Mouse (Mus musculus): ENCODE measurements at regions not wholly inside any gene's neighbourhood (a gene's known extent, or its start where the extent isn't known, plus 50 kb on each side); places are given as distances from the start of the nearest gene placed in this dataset.

DNA sequence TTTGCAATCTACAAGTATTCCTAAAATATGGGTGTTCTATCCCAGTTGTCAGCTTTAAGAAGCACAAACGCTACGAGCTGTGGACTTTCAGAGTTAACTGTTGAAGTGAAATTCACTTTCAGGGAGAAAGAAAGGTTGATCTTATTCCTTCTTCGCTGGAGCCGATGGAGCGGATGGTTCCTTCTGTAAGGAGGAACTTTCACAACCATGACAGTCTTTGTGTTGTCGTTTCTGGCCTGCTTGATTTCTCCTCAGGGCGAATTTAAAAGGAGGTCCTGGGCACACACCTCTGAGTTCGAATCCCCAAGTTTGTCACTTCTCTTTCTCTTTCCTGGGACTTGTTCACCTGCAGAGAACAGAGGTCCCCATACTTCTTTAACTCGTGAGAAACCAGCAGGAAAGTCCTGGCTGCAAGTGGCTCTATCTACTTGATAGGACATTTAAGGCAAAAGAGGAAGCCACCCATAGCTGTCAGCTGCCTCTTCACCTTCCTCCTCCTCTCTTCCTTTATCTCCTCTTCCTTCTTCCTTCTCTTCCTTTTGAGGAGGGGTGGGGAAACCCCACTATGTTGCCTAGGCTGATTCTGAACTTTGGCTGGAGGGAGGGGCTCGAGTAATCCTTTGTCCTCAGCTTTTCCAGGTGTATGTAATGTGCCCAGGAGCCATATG is 265.9 kb upstream of the Klf3 start:
- DNase-seq: no peak

DNA sequence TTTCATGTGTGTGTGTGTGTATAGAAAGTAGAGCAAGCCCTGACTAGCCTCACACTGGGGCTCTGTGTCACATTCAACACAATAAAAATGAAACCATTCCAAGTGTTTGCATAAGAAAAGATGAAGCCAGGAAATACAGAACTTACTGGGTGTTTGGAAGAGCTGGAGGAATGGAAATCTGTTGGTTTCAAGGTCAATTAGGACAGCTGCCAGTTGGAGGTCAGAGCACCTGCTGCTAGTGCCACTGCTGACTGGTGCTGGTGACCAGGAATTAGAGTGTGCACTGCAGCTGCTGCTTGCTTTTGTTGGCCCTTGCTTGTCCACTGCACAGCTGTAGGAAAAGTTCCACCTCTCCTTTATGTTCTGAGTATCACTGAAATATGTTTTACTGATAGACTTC is 261.4 kb upstream of the Klf3 start:
- DNase-seq: no peak

DNA sequence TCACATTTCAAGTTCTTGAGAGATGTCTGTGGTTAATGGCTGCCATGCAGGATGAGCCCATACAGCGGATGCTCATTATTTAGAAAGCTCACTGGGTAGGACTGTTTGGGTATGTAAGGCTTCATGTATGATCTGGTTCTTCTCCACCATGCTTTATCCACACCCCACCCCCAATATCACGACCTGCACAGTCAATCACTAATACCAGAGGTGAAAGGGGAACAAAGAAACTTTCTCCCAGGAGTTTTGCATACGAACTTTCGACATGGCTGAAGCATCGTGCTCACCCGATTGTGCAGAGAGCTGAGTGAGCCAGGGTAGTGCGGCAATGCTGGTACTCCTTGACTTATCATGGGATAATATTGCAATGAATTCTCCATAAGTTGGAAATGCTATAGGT is 247.3 kb upstream of the Klf3 start:
- DNase-seq: no peak

DNA sequence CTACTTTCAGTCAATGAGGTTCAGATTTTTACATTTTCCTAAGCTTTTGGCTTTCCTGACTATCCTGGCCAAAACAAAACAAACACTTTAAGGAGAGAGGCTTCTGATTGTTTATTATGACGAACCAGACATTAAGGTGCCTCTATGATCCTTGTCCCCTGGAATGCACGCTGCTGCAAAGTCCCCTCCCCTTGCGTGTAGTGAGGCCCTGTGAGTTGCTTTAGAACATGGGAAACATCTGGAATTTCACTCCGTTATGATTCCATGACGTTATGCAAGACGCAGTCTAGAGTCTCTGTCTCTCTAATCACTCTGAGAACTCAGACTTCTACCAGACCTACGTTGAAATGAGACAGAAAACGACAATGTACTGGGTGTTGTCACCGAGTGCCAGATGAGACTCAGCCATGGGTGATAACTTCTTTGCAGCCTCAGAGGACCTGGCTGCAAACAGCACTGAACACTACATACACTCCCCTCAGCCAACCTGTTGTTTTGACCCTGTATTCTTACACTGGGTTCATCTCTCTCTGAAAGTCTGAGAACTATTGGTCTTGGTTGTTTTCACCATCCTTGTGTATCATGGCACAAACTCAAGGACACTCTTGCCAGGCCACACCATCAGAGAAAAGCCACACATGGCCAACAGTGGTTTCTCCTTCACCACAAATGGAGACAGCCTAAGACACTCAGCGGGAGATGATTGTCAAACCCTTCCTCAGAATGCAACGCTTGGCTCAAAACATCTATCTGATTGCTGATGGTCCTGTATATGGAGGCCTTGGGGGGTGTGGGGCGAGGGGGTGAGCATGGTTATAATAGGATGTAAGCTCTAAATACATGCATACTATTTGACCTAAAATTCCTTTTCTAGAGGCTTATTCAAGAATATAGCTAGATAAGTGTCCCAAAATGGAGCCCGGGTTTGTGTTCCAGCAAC is 236.5 kb upstream of the Klf3 start:
- DNase-seq: no peak

DNA sequence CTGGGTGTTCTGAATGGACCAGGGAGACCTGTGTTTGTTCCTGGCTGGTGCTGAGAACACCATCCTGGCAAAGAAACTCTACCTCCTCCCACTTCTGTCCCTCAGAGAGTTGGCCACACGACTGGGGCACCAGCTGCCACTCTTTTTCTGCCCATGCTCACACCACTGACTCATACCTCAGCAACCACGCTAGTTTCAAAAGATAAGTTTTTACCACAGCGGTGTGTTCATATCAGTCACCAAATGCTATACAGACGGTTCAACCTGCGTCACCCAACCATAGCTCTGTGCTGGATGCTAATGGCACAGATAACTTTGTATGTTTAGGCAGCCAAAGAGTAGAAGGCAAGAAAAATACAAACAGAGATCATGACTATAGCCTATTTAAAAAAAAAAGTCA is 235.4 kb upstream of the Klf3 start:
- no peak for DNase-seq

DNA sequence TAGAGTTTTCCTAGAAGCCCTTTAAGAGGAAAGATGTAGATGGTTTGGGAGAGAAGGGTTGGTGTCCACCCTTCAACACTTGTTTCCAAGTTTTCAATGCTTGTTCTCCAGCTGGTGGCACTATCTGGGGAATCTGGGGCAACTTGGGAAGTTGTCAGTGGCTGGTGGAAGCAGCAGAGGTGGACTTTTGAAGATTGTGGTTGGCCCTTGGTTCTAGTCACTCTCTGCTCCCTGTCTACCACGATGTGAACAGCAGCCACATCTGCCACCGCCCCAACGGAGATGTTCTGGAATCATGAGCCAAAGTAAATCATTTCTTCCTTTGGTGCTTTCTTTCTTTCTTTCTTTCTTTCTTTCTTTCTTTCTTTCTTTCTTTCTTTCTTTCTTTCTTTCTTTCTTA is 234.9 kb upstream of the Klf3 start:
- DNase-seq: no peak

DNA sequence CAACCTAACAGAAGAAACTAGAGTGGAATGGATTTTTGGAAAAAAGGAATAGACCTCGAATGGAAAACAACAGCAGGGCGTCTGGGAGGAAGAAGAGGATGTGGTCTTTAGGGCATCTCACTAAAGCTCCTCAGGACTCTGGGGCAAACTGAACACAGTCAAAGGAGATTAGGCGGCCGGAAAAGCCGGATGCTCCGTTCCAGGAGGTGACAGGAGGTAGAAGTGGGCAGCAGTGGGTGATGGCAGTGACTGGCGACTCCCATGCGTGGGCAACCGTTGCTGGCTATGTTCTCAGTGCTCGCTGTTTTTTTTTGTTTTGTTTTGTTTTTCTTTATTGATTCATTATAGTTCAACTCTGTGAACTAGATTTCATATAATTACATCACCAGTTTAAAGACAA is 228.8 kb upstream of the Klf3 start:
- DNase-seq: no peak

DNA sequence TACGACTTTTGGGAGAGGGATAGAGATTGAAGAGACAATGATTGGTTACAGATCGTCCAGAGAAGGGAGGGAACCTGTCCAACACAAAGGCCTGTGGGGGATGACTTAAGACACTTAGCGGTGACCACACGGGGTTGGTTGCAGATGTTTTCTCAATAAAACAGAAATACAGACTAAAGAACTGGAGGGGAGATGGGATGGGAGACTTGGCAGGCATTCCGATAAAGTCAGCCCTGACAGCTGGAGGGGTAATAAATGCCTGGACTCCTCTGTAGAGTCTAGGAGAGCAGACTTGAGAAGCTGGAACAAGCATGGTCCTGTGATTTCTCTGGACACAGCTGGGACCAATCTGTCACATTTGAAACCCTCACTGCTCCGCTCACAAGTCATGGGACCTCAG is 227.3 kb upstream of the Klf3 start:
- no peak for DNase-seq

DNA sequence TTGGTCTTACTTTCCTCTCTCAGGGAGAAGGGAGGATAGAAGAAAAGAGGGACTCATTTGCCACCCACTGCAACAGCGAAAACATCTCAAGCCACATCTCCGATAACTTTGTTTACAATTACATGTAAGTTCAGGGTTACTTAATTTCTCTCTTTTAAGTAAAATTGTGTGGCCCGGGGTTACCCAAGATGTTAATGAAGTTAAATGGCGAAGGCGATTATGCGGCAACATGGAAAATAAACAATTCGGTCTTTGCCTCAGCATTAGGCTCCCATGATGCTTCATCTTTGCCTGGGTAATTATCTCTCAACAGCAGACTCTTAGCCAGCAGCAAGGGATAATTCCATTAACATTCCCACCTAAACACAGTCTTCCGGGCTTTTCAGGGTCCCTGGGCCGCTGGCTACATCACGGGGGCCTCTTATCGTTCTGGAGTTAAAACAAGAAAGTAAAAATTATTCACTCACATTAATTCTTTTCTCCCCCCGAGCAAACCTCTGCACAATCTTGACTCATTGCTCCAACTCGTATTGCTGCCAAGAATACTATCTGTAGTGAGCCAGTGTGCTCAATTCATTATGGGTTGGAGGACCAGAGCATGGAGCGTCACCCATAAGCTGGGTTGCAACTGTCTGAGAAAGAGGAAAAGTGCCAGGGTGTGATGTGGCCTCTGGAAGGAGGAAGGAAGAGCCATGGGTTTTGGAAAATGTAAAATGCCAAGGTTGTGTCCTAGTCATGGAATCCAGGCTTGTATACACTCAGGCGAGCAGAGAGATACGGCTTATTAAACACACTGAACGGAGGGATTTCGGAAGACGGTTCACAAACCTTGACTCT is 226.5 kb upstream of the Klf3 start:
- DNase-seq: no peak

DNA sequence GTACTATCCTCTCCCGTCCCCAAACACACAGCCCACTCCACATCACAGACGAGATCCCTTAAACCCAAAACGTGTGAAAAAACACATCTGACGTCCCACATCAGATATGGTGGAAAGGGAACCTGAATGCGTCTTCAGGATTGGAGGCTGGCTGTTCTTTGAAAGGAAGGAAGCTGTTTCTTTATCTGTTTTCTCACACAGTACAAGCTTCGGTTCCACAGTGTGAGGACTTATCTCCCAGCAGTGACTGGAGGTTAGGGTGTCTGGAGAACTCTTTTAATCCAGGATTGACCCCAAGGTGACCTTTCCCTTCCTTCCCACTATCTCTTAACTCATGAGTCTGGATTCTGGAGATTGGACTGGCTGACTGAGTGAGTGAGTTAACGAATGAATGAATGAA is 225.8 kb upstream of the Klf3 start:
- DNase-seq: no peak

DNA sequence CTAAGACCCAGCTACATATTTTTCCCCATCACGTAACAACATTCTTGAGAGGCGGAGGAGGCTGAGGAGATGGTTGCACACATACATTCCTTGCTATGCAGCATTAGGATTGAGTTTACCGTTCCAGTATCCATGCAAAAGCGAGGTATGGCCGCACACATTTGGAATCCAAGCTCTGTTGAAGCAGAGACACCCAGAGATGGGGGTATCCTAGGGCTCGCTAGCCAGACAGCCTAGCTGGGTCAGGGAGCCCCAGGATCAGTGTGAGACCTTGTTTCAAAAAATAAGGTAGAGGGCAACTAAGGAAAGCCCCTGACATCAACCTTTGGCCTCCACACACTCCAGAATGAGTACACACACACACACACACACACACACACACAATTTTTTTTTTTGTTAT is 224.7 kb upstream of the Klf3 start:
- no peak for DNase-seq

DNA sequence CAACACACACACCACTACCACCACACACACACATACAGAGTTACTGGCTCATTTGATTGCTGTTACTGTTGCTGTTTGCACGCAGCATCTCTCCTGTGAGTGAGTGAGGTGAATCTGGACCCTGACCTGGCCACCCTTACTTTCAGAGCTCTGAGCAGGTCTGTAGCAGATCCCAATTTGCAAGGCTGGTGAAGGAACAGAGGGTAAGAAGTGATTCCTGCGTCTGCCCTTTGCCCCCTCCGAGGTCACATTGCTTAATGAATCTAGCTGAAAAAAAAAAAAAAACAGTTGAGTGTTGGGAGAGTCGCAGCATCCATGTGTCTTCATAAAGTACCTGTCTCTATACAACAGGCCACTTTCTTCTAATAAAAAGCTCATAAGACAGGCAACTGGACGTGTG is 224.1 kb upstream of the Klf3 start:
- DNase-seq: no peak

DNA sequence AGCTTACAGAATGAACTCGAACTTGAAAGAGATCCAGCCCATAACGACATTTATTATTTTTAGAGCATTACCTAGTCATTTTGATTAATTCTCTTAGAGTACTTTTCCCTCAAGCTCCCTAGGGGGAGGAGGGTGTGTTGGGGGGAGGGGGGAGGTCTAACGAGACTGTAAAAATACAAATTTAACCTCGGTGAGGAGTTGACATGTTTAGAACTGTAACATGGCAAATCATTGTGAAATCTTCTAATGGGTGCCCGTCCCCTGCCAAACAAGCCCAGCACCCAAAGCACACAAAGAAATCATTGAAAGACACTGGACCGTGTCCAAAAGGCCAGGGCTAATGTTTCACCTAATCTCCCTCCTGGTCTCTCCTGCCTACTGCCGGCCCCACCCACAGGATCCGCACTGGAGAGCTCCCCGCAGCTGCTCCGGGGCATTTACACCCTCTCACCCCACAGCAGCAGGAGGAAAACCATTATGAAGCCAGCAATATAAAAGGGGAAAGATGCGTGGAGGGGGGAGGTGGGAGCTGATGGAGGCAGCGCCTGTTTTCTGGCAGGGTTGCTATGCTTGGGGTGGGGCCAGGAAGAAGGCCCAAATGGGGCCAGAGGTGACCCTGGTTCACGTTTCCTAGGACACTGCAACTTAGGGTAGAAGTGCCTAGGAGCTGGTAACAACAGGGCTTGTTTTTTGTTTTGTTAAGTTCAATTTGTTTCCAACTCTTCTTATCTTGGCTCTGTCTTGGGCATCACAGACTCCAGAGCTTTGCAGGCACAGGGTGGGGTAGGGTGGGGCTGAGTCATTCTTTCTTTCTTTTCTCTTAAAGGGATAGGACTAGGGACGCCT is 223.5 kb upstream of the Klf3 start:
- no peak for DNase-seq

DNA sequence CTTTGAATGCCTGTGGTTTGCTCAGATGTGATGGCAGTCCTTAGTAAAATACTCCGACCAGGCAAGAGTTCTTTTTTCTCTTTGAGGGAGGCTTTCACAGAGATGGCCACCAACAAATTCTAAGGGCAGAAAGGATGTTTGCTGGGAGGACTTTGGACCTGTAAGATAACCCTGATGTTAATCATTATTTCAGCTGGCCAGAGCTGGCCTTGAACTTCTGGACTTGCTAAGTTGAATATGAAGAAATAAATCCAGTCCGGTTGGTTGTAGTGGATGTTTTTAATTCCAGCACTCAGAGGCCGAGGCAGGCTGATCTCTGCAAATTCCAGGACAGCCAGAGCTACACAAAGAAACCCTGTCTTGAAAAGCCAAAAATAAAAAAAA is 222.9 kb upstream of the Klf3 start:
- no peak for DNase-seq

DNA sequence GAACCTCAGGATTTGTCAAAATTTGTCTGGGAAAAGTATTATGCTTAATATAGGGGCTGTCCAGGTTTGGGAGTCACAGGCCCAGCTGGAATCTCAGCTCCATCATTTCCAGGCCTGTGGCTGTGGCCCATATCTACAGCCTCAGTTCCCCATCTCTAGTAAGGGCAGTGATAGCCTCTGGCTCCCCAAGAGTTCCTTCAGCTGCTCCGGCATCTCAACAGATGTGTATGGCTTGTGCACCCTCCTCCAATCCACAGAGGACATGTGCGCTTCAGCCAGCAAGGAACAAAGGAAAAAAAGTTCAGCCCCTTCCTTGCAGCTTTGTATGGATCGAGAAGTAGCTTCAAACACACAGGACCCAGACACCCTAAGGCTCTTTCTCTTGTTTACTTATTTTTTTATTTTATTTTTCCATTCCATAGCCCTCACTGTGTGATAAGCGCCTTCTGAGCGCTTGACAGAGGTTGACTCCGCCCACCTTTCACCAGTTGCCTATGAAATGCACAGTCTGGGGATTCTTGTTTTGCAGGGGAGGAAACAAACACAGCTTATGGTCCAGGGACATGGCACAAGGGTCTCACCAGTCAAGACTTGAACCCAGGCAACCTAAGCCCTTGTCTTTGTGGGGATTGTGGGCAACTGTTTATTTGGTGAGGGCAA is 222.3 kb upstream of the Klf3 start:
- no peak for DNase-seq

DNA sequence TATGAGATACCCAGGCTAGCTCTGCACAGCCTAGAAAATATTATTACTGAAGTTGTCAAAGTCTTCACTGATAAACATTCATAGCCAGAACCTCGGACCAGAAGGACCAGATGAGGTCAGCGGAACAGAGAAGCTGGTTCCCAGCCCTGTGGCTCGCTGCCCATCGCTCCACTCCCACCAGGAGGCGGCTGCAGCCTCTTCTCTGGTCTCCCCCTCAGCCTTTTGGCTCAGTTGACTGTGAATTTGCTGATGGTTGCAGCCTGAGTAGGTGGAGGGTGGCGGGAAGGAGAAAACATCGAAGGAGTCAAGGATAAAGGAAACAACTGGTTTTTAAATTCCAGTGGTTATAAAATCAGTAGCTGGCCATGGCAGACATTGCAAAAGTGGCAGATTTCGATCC is 221.7 kb upstream of the Klf3 start:
- no peak for DNase-seq

DNA sequence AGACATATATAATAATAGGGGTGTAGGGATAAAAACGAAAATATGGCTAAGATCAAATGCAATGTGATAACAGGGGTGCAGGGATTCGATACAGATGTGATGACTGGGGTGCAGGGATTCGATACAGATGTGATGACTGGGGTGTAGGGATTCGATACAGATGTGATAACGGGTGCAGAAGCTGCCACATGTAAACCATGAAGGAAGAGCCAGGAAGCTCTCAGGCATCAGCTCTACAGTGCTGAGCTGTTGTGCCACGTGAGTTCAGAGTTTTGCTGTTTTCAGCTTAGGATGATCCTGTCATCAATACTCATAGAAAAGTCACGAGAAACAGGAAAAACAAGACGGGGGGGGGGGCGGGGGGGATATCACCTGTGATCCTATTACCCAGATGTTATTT is 221.2 kb upstream of the Klf3 start:
- DNase-seq: no peak

DNA sequence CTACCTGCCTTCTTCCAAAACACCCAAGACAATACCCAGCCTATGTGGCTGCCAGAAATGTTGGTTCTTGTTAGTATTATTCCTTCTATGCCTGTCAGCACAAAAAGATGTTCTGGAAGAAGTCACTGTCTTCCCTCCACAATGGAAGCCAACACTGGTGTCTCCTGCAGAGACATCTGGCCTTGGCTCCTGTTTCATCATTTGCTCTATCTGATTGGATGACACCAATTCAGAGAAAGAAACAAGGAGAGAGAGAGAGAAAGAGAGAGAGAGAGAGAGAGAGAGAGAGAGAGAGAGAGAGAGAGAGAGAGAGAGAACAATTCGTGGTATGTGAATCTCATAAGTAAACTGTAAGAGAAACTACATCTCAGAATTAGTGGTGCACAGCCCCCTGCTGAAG is 218.9 kb upstream of the Klf3 start:
- DNase-seq: no peak

DNA sequence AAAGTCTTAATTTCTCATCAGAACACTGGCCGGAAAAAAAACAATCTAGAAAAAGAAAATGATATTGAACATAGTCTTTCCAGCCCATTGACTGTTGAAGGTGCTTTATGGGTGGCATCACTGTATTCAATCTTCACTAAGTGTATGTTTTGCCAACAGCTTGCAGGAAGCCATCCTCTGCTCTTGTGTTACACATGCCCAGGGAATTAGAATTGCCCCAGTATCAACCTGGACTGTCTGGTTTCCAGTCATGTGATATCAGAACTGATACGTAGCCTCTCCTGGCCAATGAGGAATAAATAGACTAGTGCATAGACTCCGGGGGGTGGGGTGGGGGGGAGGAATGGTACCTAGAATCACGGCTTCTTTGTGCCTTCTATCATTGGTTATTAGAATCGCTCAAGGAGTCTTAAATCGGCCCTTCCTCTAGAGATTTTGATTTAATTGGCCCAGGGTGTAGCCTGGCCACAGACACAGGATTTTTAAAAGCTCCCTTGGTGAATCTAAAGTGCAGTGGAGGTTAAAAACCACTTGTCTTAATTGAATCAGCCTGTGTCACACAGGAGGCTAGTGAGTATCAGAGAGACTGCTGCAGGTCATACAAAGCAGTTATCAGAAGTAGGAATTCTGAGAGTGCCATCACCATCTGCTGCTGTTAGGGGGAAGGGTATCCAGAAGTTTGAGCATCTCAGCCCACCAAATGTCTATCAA is 218.0 kb upstream of the Klf3 start:
- DNase-seq: no peak

DNA sequence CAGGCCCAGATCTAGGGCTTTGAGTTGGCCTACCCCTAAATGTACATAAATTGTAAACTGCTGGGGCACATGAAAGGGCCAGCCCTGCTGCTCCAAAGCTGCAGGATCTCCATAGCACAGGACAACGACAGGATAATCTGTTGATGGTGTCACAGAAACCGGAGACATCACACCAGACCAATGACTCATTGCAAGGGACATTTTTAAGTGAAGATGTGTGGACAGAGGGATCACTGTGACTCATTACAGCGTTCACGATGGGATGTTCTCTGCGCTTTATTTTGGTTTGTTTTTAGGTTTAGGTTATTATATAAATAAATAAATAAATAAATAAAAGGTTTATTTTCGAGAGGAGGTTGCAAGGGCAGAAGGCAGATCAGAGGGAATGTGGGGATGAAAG is 216.9 kb upstream of the Klf3 start:
- no peak for DNase-seq

DNA sequence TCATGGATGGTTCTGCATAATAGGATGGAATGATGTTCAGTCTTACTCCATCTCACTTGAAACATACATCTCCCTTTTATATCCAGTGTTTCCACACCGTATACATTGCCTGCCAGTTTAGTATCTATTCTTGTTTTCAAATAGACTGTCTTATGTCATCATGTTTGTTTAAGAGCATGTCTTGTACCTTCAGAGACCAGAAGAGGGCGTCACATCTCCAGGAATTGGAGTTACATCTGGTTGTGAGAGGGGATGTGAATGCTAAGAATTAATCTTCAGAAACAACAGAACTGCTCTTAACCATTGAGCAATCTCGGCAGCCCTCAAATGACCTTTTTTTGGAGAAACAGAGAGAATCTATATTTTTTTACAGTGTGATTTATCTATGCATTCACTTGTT is 216.3 kb upstream of the Klf3 start:
- no peak for DNase-seq

Measured in layer of hippocampus, postnatal 36 days (tissue).